Mouse (Mus musculus) heart, adult 11 months (tissue): Measurements from ENCODE around the gene Usp5.
A peak's percentile ranks its signal among the peaks of the same experiment; 100 is the strongest.

Experiments
- DNase-seq: peaks from one replicate; pipeline ENCODE4 v3.0.0; 2022

Gene Usp5

DNA sequence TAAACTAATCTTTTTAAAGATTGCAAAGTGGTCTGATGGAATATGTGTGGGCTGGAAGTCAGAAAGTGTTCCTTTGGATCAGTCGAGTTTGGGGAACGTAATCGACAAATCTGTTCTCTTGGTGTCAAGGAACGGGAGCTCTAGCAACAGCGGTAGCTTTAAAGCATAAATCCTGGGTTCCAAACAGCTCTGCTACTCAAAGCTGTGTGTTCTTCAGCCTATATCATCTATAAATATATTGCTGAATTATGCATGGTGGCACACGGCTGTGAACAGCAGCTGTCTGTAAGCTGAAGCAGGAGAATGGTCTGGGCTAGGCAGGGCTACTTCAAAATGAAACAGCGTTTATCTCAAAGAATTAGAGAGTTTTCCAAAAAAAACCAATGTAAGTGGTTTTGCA, 48.4 kb downstream of the Usp5 start:
- no peak for DNase-seq

- no peak for DNase-seq
Measured at GRCm38 (mm10) chr6:124779984-124780416, 49.3 kb downstream of the Usp5 start.

GRCm38 (mm10) chr6:124779222-124779983, 49.9 kb downstream of the Usp5 start, which contains the start of gene Lrrc23:
Gene Lrrc23, minus strand, starts transcription at chr6:124779727.
- peak; percentile 95 for DNase-seq

DNA sequence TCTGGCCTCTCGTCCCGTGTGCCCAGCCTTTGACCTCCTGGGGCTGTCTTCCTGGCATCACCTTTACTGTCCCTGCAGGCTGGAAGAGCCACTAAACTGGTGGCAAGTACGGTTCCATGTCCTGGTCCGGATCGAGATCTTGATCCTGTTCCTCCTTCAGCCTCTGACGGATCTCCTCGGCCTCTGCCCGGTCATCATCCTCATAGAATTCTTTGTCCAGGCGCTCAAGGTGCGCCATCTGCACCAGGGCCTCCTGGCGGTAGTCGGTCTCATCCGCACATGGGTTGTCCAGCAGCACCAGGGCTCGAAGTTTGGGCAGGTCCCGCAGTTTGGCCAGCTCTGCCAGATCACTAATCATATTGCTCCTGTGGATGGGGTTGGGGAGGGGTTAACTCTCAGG, 58.8 kb downstream of the Usp5 start:
- no peak for DNase-seq

DNA sequence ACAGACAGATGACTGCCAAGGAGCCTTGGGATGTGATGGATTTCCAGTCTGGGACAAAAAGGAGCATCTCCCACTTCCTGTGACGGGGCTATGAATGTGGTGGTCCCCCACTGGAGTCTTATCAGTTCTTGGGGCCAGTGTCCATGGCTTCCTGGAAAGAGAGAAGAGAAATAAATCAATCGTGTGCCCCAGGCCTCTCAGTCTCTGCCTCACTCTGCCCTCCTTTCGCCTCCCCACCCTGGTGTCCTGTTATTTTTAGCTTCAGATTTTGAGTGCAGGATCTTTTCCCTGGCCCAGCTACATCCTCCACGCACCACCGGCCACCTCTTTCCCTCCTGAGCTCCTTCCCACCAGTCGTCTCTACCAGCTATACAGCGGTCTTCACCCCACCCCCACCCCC, 59.3 kb downstream of the Usp5 start:
- DNase-seq = no peak

- DNase-seq = peak; percentile 97
Measured at GRCm38 (mm10) chr6:124769101-124769765, 60.1 kb downstream of the Usp5 start, which contains the start of gene Eno2. Gene Eno2, minus strand, starts transcription at chr6:124769673.

- DNase-seq = no peak
Measured at GRCm38 (mm10) chr6:124768704-124769044, 60.6 kb downstream of the Usp5 start.

DNA sequence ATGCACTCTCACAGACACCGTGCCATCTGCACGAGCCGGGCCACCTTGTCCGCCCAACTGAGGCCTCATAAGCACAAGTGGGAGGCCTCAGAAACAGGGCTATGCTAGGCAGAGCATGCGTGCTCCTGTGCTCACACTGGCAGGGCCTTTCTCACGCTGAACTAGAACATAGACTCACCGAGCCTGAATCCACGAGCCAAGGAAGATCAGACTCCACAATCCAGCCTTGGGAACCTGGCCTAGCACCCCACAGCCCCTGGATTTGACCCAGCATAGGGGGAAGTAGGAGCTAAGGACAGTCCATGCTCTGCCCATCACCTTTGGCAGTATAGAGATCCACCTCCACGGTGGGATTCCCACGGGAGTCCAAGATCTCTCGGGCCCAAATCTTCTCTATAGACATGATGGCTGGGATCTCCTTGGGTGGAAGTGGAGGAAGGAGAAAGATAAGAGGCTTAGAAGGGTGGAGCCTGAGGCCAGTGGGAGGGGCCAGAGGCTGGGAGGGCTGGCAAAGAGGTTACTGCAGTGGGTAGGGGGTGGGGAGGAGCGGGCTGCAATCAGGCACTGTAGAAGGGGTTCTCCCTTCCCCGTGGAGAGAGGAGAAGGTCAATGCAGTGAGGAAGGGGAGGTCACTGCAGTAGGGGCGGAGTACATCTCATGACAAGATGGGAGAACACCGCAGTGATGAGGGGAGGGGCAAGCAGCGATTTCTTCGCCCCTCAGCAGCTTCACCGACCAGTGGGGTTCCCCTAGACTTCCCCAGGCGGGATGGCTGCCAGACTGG, 61.2 kb downstream of the Usp5 start:
- DNase-seq = peak; percentile 95

- DNase-seq = peak; percentile 89
Measured at GRCm38 (mm10) chr6:124767536-124767919, 61.8 kb downstream of the Usp5 start.

DNA sequence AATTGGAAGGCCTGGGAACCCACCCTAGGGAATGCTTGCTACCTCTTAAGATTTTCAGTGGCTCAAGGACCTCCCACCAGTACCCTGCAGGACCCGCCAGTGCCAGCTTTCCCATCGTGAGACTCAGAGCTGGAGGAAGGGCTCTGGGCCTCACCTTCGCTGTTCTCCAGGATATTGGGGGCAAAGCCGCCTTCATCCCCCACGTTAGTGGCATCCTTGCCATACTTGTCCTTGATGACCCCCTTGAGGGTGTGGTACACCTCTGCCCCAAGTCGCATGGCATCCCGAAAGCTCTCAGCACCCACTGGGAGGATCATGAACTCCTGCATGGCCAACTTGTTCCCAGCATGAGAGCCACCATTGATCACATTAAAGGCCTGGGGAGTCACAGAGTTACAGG, 63.3 kb downstream of the Usp5 start:
- peak; percentile 89 for DNase-seq
